Mouse (Mus musculus) heart, embryonic 12.5 days (tissue): ENCODE measurements around the gene Abhd16b. TPM values are rescaled to one million over a fixed set of nuclear protein-coding genes. Genes with fewer than 3 reads are reported as not detected.

Experiments used
- ATAC-seq: fragments of 200-750 bp; cut with Nextera tagmentation; 2 replicates; pipeline ENCODE4 v1.8.0; 2017; ENCODE audit warnings: moderate TSS enrichment, moderate library complexity; ENCODE audit not compliant: insufficient number of reproducible peaks, low FRiP score
- H3K27ac ChIP-seq: fragments of 300-500 bp; sonication (generic); 2 replicates; pipeline ENCODE4 v1.5.1; 2016; ENCODE audit warnings: mild to moderate bottlenecking, moderate library complexity; ENCODE audit not compliant: poor library complexity, severe bottlenecking
- H3K27me3 ChIP-seq: fragments of 300-500 bp; sonication (generic); replicated peaks from 2 replicates; pipeline ENCODE4 v1.6.1; 2016; ENCODE audit warnings: mild to moderate bottlenecking, moderate library complexity
- H3K36me3 ChIP-seq: fragments of 300-500 bp; sonication (generic); 2 replicates; pipeline ENCODE4 v1.6.1; 2016; ENCODE audit warnings: mild to moderate bottlenecking, moderate library complexity
- H3K4me1 ChIP-seq: fragments of 300-500 bp; sonication (generic); replicated peaks from 2 replicates; pipeline ENCODE4 v1.6.1; 2016; ENCODE audit warnings: mild to moderate bottlenecking
- H3K4me2 ChIP-seq: fragments of 300-500 bp; sonication (generic); 2 replicates; pipeline ENCODE4 v1.6.1; 2016; ENCODE audit warnings: mild to moderate bottlenecking, moderate library complexity
- H3K4me3 ChIP-seq: fragments of 300-500 bp; sonication (generic); 2 replicates; pipeline ENCODE4 v1.5.1; 2016; ENCODE audit warnings: mild to moderate bottlenecking
- H3K9ac ChIP-seq: fragments of 300-500 bp; sonication (generic); 2 replicates; pipeline ENCODE4 v1.6.1; 2016; ENCODE audit warnings: mild to moderate bottlenecking, moderate library complexity
- H3K9me3 ChIP-seq: fragments of 300-500 bp; sonication (generic); replicated peaks from 2 replicates; pipeline ENCODE4 v1.6.1; 2016; ENCODE audit warnings: mild to moderate bottlenecking, moderate library complexity
- WGBS: fragments of 180-500 bp; shearing (Covaris S2); methylation state at CpG from one replicate; pipeline ENCODE4 v1.1.7; 2016; 5-methylcytosine and 5-hydroxymethylcytosine counted together
- polyA plus RNA-seq: library from polyadenylated mRNA; unstranded; fragments of >200 nt; fragmentation: Nextera tagmentation; extraction: Ambion mirVana; gene quantifications from 2 replicates; pipeline ENCODE4 v1.2.1, GENCODE M21; 2016

The Abhd16b gene
- polyA plus RNA-seq, 1 experiment from 2014 or later = not detected

DNA sequence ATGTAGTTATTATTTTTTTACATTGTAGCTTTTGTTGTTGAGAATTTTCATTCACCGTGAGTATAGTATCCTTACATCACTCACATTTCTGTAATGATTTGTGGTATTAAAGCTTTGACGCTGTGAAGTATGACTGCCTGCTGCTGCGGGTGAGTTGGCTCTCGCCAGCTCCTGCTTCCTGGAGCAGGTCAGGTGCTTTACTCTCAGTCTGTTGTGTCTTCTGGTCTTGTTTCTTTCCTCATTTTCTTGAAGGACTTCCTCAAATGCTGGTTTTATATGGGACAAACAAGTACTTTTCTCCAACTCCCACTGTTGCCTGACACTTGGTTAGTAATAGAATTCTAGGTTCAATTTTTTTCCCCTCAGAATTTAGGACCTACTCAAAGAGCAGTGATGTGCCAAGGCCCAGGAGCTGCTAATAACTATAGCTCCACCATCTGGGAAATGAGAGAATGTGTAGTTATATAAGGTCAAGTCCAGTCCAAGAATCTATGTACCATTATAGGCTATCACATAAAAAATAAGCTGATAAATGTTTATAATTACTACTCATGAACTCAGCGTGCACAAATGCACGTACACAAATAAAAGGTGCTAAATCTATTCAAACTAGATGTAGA is 48.9 kb downstream of the Abhd16b start:
- Histone ChIP-seq H3K27ac (no peak overlapping the region), H3K9me3 (no peaks in the 10 kb centered on the region), H3K27me3 (no peaks in the 10 kb centered on the region), H3K4me2 (no peak overlapping the region), H3K9ac (no peak overlapping the region), H3K4me1 (peaks cover 10% of the 10 kb centered on the region), H3K36me3 (peaks cover 10% of the 10 kb centered on the region), H3K4me3 (no peak overlapping the region)
- WGBS = 87% methylated on average over 6 of the region's 6 CpGs
- no peak for ATAC-seq

Other genes with a start within 250 kb of the Abhd16b start
- gene Gmeb2, start 205.2 kb upstream of the Abhd16b start, polyA plus RNA-seq = 10.3 and 10.7 TPM in 2 replicates
- 0.45 and 0.80 TPM in 2 replicates for gene Stmn3, start 178.7 kb upstream of the Abhd16b start, polyA plus RNA-seq
- 29.0 and 30.0 TPM in 2 replicates for gene Rtel1, start 173.5 kb upstream of the Abhd16b start, polyA plus RNA-seq
- 33.8 and 33.9 TPM in 2 replicates for gene Zgpat, start 128.3 kb upstream of the Abhd16b start, polyA plus RNA-seq
- gene Arfrp1, start 127.8 kb upstream of the Abhd16b start, polyA plus RNA-seq = 50.0 and 54.1 TPM in 2 replicates
- 16.2 and 16.9 TPM in 2 replicates for gene Lime1, start 113.1 kb upstream of the Abhd16b start, polyA plus RNA-seq
- gene Zbtb46, start 33.8 kb upstream of the Abhd16b start, polyA plus RNA-seq = 13.5 and 15.1 TPM in 2 replicates
- 105 and 109 TPM in 2 replicates for gene Tpd52l2, start 3.9 kb downstream of the Abhd16b start, polyA plus RNA-seq
- gene Dnajc5, start 27.3 kb downstream of the Abhd16b start, polyA plus RNA-seq = 89.5 and 91.9 TPM in 2 replicates
- gene Uckl1, start 91.7 kb downstream of the Abhd16b start, polyA plus RNA-seq = 64.2 and 65.3 TPM in 2 replicates
- gene Prpf6, start 98.7 kb downstream of the Abhd16b start, polyA plus RNA-seq = 46.8 and 48.8 TPM in 2 replicates
- 44.8 and 46.1 TPM in 2 replicates for gene Zfp512b, start 99.6 kb downstream of the Abhd16b start, polyA plus RNA-seq
- 12.4 and 13.4 TPM in 2 replicates for gene Samd10, start 106.0 kb downstream of the Abhd16b start, polyA plus RNA-seq
- gene Gm29797, start 163.8 kb downstream of the Abhd16b start, polyA plus RNA-seq = not detected in 2 replicates
- 24.7 and 26.3 TPM in 2 replicates for gene Sox18, start 178.4 kb downstream of the Abhd16b start, polyA plus RNA-seq
- gene Tcea2, start 187.1 kb downstream of the Abhd16b start, polyA plus RNA-seq = 13.1 and 15.4 TPM in 2 replicates
- 43.5 and 45.4 TPM in 2 replicates for gene Rgs19, start 200.8 kb downstream of the Abhd16b start, polyA plus RNA-seq
- not detected in 2 replicates for gene Lkaaear1, start 205.2 kb downstream of the Abhd16b start, polyA plus RNA-seq
- 7.7 and 9.8 TPM in 2 replicates for gene Oprl1, start 221.8 kb downstream of the Abhd16b start, polyA plus RNA-seq